Mouse (Mus musculus) midbrain, embryonic 11.5 days (tissue): ENCODE data around the gene 1700037C18Rik. TPM values are rescaled to one million over a fixed set of nuclear protein-coding genes. Genes with fewer than 3 reads are reported as not detected.
A peak's percentile ranks its signal among the peaks of the same experiment; 100 is the strongest.

Experiments
- ATAC-seq: fragments of 200-750 bp; cut with Nextera tagmentation; 2 replicates; pipeline ENCODE4 v1.8.0; 2017; ENCODE audit warnings: moderate TSS enrichment, moderate library complexity; ENCODE audit not compliant: low FRiP score
- DNase-seq: peaks from one replicate; pipeline ENCODE4 v3.0.0; 2015; ENCODE audit warnings: low spot score; ENCODE audit errors: missing footprints
- H3K27ac ChIP-seq: fragments of 300-500 bp; sonication (generic); 2 replicates; pipeline ENCODE4 v1.5.1; 2014; ENCODE audit warnings: low read depth, low read length
- H3K27me3 ChIP-seq: fragments of 300-500 bp; sonication (generic); 2 replicates; pipeline ENCODE4 v1.6.1; 2014; ENCODE audit warnings: mild to moderate bottlenecking, low read length, moderate library complexity, mixed read lengths; ENCODE audit not compliant: control insufficient read depth, insufficient read depth
- H3K36me3 ChIP-seq: fragments of 300-500 bp; sonication (generic); 2 replicates; pipeline ENCODE4 v1.6.1; 2014; ENCODE audit warnings: mild to moderate bottlenecking, low read length, moderate library complexity, mixed read lengths; ENCODE audit not compliant: control insufficient read depth, insufficient read depth
- H3K4me1 ChIP-seq: fragments of 300-500 bp; sonication (generic); 2 replicates; pipeline ENCODE4 v1.6.1; 2014; ENCODE audit warnings: low read length; ENCODE audit not compliant: control insufficient read depth, insufficient read depth
- H3K4me2 ChIP-seq: fragments of 300-500 bp; sonication (generic); 2 replicates; pipeline ENCODE4 v1.6.1; 2014; ENCODE audit warnings: mild to moderate bottlenecking, moderate library complexity
- H3K4me3 ChIP-seq: fragments of 300-500 bp; sonication (generic); 2 replicates; pipeline ENCODE4 v1.5.1; 2014; ENCODE audit warnings: low read depth, low read length
- H3K9ac ChIP-seq: fragments of 300-500 bp; sonication (generic); 2 replicates; pipeline ENCODE4 v1.6.1; 2014; ENCODE audit warnings: low read length
- H3K9me3 ChIP-seq: fragments of 300-500 bp; sonication (generic); 2 replicates; pipeline ENCODE4 v1.6.1; 2016; ENCODE audit warnings: low read length; ENCODE audit not compliant: control insufficient read depth
- WGBS: fragments of 180-500 bp; shearing (Covaris S2); extraction: QIAGEN DNeasy Blood & Tissue Kit; methylation state at CpG from one replicate; pipeline ENCODE4 v1.1.7; 2014; 5-methylcytosine and 5-hydroxymethylcytosine counted together
- polyA plus RNA-seq: library from polyadenylated mRNA; unstranded; fragments of >200 nt; fragmentation: Nextera tagmentation; extraction: Ambion mirVana; gene quantifications from 2 replicates; pipeline ENCODE4 v1.2.1, GENCODE M21; 2014

The 1700037C18Rik gene
- polyA plus RNA-seq = 4.4 and 4.8 TPM in 2 replicates

- Histone ChIP-seq H3K27me3 (no peaks in the 10 kb centered on the region), H3K9me3 (no peaks in the 10 kb centered on the region), H3K4me1 (peaks cover 7% of the 10 kb centered on the region), H3K4me3 (peak within 1 kb of the TSS; percentile 56), H3K27ac (peak within 1 kb of the TSS; percentile 35; the same call in 1 of the 2 replicates), H3K36me3 (peaks cover 2% of the 10 kb centered on the region; the same call in 1 of the 2 replicates), H3K4me2 (peak within 1 kb of the TSS; percentile 78), H3K9ac (peak within 1 kb of the TSS; percentile 70)
- DNase-seq (peak; percentile 99), ATAC-seq (peak; percentile 99)
- under 1% methylated on average over 33 of the region's 33 CpGs for WGBS
These were observed at the start of gene 1700037C18Rik, which contains the start of gene Cluap1 for GRCm38 (mm10) chr16:3908537-3909111. Gene 1700037C18Rik (minus strand): TSS chr16:3908689. Gene Cluap1 (plus strand): TSS chr16:3908801.

GRCm38 (mm10) chr16:3956369-3956768 is 47.9 kb upstream of the 1700037C18Rik start:
- Histone ChIP-seq H3K4me3 (no peak overlapping the region), H3K27me3 (no peaks in the 10 kb centered on the region), H3K36me3 (no peaks in the 10 kb centered on the region), H3K9ac (no peak overlapping the region), H3K4me1 (no peaks in the 10 kb centered on the region), H3K4me2 (no peak overlapping the region), H3K27ac (no peak overlapping the region), H3K9me3 (no peaks in the 10 kb centered on the region)
- no peak for DNase-seq
- ATAC-seq = no peak
- WGBS = 82% methylated on average over 6 of the region's 6 CpGs

GRCm38 (mm10) chr16:3951141-3951540 is 42.7 kb upstream of the 1700037C18Rik start:
- Histone ChIP-seq H3K27me3 (no peaks in the 10 kb centered on the region), H3K4me2 (no peak overlapping the region), H3K4me3 (no peak overlapping the region)

GRCm38 (mm10) chr16:3934701-3935100 is 26.2 kb upstream of the 1700037C18Rik start:
- no peaks in the 10 kb centered on the region for H3K9me3 ChIP-seq
- no peak overlapping the region for H3K27ac ChIP-seq
- H3K36me3 ChIP-seq = peaks cover 10% of the 10 kb centered on the region
- no peaks in the 10 kb centered on the region for H3K27me3 ChIP-seq
- H3K4me2 ChIP-seq = no peak overlapping the region
- no peak overlapping the region for H3K4me3 ChIP-seq
- H3K9ac ChIP-seq = no peak overlapping the region
- 90% methylated on average over 4 of the region's 4 CpGs for WGBS
- no peaks in the 10 kb centered on the region for H3K4me1 ChIP-seq
- DNase-seq (no peak), ATAC-seq (no peak)

More at GRCm38 (mm10) chr16:3951141-3951540, 42.7 kb upstream of the 1700037C18Rik start:
- WGBS = 90% methylated on average over 1 of the region's 1 CpGs
- DNase-seq (no peak), ATAC-seq (no peak)
- Histone ChIP-seq H3K36me3 (no peaks in the 10 kb centered on the region), H3K4me1 (no peaks in the 10 kb centered on the region), H3K9me3 (no peaks in the 10 kb centered on the region), H3K27ac (no peak overlapping the region), H3K9ac (no peak overlapping the region)

DNA sequence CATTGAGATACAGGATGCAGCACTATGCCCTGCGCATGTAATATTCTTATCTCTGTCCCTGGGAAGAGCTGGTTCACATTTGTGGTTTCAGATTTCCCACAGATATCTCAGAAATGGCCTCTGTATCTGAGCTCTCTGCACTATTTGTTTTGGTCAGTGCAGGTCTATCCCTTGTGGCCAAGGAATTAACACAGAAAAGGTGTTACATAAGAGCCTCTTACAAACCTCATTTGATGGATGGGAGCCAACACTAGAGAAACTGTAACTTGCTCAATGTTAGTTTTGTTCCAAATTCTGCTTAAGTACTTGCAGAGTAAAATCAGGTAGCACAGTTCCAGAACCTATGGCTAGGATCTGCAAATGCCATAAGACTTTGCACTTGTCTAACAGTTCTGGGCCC is 25.6 kb upstream of the 1700037C18Rik start:
- Histone ChIP-seq H3K4me1 (no peaks in the 10 kb centered on the region), H3K4me2 (no peak overlapping the region), H3K36me3 (peaks cover 10% of the 10 kb centered on the region), H3K9ac (no peak overlapping the region), H3K4me3 (no peak overlapping the region), H3K9me3 (no peaks in the 10 kb centered on the region), H3K27ac (no peak overlapping the region), H3K27me3 (no peaks in the 10 kb centered on the region)
- ATAC-seq (no peak), DNase-seq (no peak)
- WGBS = 97% methylated on average over 1 of the region's 1 CpGs

- no peaks in the 10 kb centered on the region for H3K9me3 ChIP-seq
- DNase-seq (no peak), ATAC-seq (no peak)
- H3K4me3 ChIP-seq = no peak overlapping the region
- H3K27ac ChIP-seq = no peak overlapping the region
- H3K4me2 ChIP-seq = no peak overlapping the region
- H3K4me1 ChIP-seq = no peaks in the 10 kb centered on the region
- peaks cover 10% of the 10 kb centered on the region for H3K36me3 ChIP-seq
- no peak overlapping the region for H3K9ac ChIP-seq
- 95% methylated on average over 6 of the region's 6 CpGs for WGBS
- no peaks in the 10 kb centered on the region for H3K27me3 ChIP-seq
These were observed 25.0 kb upstream of the 1700037C18Rik start for GRCm38 (mm10) chr16:3933536-3933935.

GRCm38 (mm10) chr16:3929151-3929550 is 20.7 kb upstream of the 1700037C18Rik start:
- WGBS = 78% methylated on average over 7 of the region's 7 CpGs
- no peak overlapping the region for H3K4me2 ChIP-seq
- H3K4me3 ChIP-seq = no peak overlapping the region
- no peak for ATAC-seq
- no peak overlapping the region for H3K27ac ChIP-seq
- no peak overlapping the region for H3K9ac ChIP-seq
- DNase-seq = no peak
- H3K27me3 ChIP-seq = no peaks in the 10 kb centered on the region
- no peaks in the 10 kb centered on the region for H3K4me1 ChIP-seq
- H3K36me3 ChIP-seq = peaks cover 7% of the 10 kb centered on the region
- H3K9me3 ChIP-seq = no peaks in the 10 kb centered on the region

- no peak for ATAC-seq
- H3K4me3 ChIP-seq = no peak overlapping the region
- WGBS = 50% methylated on average over 1 of the region's 1 CpGs
These were observed 20.1 kb upstream of the 1700037C18Rik start for GRCm38 (mm10) chr16:3928582-3928981.

DNA sequence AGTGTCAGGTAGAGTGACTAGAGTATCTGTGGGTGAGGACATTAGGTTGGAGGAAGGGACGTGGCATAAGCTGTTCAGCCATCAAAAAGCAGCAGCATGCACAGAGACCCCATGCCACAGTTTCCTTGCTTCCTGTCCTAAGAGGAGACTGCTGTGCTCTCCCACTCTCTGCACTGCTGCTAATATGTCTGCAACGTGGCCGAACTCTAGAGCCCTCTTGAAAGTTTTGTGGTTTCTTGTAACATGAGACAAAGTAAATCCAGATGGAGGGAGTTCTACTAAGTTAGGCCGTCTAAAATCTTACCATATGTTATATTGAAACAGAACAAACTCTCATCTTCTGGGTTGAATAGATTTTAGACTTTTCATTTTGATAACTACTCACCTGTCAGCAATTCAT is 15.5 kb upstream of the 1700037C18Rik start:
- peaks cover 3% of the 10 kb centered on the region for H3K36me3 ChIP-seq

More at GRCm38 (mm10) chr16:3928582-3928981, 20.1 kb upstream of the 1700037C18Rik start:
- H3K27ac ChIP-seq = no peak overlapping the region
- H3K27me3 ChIP-seq = no peaks in the 10 kb centered on the region
- no peak overlapping the region for H3K9ac ChIP-seq
- peaks cover 5% of the 10 kb centered on the region for H3K36me3 ChIP-seq
- no peak for DNase-seq
- no peak overlapping the region for H3K4me2 ChIP-seq
- no peaks in the 10 kb centered on the region for H3K9me3 ChIP-seq
- no peaks in the 10 kb centered on the region for H3K4me1 ChIP-seq

More for the DNA sequence above, 15.5 kb upstream of the 1700037C18Rik start:
- WGBS = 74% methylated on average over 4 of the region's 4 CpGs
- H3K27me3 ChIP-seq = no peaks in the 10 kb centered on the region
- H3K4me2 ChIP-seq = no peak overlapping the region
- ATAC-seq = no peak
- H3K4me1 ChIP-seq = no peaks in the 10 kb centered on the region
- no peak overlapping the region for H3K9ac ChIP-seq
- H3K27ac ChIP-seq = no peak overlapping the region
- no peaks in the 10 kb centered on the region for H3K9me3 ChIP-seq
- no peak for DNase-seq
- H3K4me3 ChIP-seq = no peak overlapping the region
